Mouse (Mus musculus) lung, adult 2 months (tissue): ENCODE results near the gene Pip4p1.

Source experiments
- CTCF ChIP-seq: fragments of 200-500 bp; IDR thresholded peaks from 2 replicates; pipeline ENCODE4 v1.5.1; 2011; ENCODE audit warnings: mild to moderate bottlenecking, low read length, control low read depth; ENCODE audit not compliant: insufficient read depth
- POLR2A ChIP-seq: fragments of 200-500 bp; IDR thresholded peaks from 2 replicates; pipeline ENCODE4 v1.6.1; 2011; ENCODE audit warnings: low read depth, mild to moderate bottlenecking, control low read depth, low read length, borderline replicate concordance; ENCODE audit errors: extremely low read depth

- no peak for TF ChIP-seq CTCF
- no peak for TF ChIP-seq POLR2A
Measured at GRCm38 (mm10) chr14:50911356-50911755, 19.3 kb downstream of the Pip4p1 start.
